Mouse (Mus musculus): Measurements from ENCODE around the gene 4930432M17Rik.

GRCm38 (mm10) chr3:121703155-121703879, 32.8 kb downstream of the 4930432M17Rik start:
- TF ChIP-seq CTCF (IDR thresholded peaks at IDR 0.05; ENCODE audit: low read depth) = no peak
- TF ChIP-seq EP300 (IDR thresholded peaks at IDR 0.05; ENCODE audit: low read depth) = no peak
